Mouse (Mus musculus): ENCODE results near the gene Isg20l2. TPM values are rescaled to one million over a fixed set of nuclear protein-coding genes. Genes with fewer than 3 reads are reported as not detected.
A peak's percentile ranks its signal among the peaks of the same experiment; 100 is the strongest.

The Isg20l2 gene
- polyA plus RNA-seq, 1 experiment from 2014 or later = 20.0 TPM

DNA sequence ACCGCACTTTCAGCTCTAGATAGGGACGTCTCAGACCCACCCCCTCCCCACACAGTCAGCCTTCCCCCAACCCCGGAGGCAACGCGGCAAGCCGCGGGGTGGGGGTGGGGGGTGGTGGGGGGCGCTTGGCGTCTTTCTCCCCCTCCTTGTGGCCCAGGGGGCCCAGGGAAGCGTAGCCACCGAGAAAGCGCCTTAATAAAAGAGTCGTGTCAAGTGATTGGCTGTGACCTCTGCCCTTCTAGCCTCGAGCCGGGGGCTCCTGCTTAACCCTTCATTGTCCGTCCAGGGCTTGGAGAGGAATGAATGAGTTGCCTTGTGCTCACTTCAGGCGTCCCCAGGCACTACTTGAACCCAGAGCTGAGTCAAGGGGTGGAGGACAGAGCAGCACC is 17.7 kb downstream of the Isg20l2 start:
- no peak overlapping the region for H3K27ac ChIP-seq (ENCODE audit: low read depth, low read length)
- H3K9ac ChIP-seq (ENCODE audit: low read length) = peak overlapping the region; percentile 56
- no peaks in the 10 kb centered on the region for H3K9me3 ChIP-seq (replicated peaks; ENCODE audit: control insufficient read depth, low read length)
- H3K4me2 ChIP-seq (ENCODE audit: low read length) = peak overlapping the region; percentile 70
- WGBS = 0% methylated on average over 17 of the region's 17 CpGs
- H3K4me1 ChIP-seq (ENCODE audit: control insufficient read depth, insufficient read depth, low read length) = peaks cover 45% of the 10 kb centered on the region
- DNase-seq (ENCODE audit: low spot score) = peak; percentile 49
- H3K36me3 ChIP-seq (ENCODE audit: control insufficient read depth, insufficient read depth, low read length) = peaks cover 13% of the 10 kb centered on the region; the same call in 1 of the 2 replicates
- 0 out of 2 replicates have a peak, but pooled peaks cover 3% of the 10 kb centered on the region for H3K27me3 ChIP-seq (replicated peaks; ENCODE audit: control insufficient read depth, insufficient read depth, low read length)
- ATAC-seq = 0 out of 2 replicates have a peak, but pooled peaks have one; percentile 18
- H3K4me3 ChIP-seq (ENCODE audit: low read depth, low read length) = peak overlapping the region; percentile 27

DNA sequence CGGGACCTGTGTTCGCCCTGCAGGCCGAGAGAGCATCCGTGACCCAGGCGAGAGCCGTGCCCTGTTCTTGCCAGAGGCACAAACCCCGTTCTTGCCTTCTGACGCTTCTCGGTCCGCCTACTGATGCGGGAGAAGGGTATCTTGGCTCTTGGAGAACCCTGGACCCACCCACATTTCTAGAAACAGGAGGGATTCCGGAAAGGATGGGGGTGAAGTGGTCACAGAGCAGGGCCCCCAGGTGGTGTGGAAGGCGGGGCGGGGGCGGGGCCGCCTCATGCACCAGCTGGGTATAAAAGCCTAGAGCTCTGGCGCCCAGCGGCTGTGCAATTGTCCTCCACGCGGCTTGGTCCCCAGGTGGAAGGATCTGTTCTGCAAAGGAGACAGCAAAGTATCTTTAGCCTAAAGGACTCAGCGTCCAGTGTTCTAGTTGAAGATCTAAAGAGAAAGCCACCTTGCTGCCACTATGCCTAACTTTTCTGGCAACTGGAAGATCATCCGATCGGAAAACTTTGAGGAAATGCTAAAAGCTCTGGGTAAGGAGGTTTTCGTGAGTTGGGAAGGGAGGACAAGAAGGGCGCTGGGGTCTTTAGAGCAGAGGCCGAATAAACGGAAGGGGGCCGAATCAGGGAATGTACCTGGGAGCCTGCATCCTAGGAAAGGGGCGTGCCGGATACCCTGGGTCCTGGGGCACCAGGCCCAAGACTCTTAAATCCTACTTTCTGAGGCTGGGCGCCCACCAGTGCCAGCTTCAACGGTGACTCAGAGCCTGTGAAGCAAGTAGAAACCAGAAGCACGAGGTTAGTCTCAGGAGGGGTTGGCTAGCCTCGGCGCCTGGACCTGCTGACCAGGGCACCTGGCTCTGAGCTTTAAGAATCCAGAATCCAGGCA is 18.5 kb downstream of the Isg20l2 start, which contains the start of gene Crabp2:
TSS of gene Crabp2 (plus strand) at position 289 of the 888 bp plus-strand sequence.
- WGBS = 2% methylated on average over 35 of the region's 35 CpGs
- Histone ChIP-seq H3K4me2 (ENCODE audit: low read length) (peak within 1 kb of the TSS; percentile 70), H3K9ac (ENCODE audit: low read length) (peak within 1 kb of the TSS; percentile 56), H3K27me3 (replicated peaks; ENCODE audit: control insufficient read depth, insufficient read depth, low read length) (0 out of 2 replicates have a peak, but pooled peaks cover 3% of the 10 kb centered on the region), H3K4me1 (ENCODE audit: control insufficient read depth, insufficient read depth, low read length) (peaks cover 48% of the 10 kb centered on the region), H3K9me3 (replicated peaks; ENCODE audit: control insufficient read depth, low read length) (no peaks in the 10 kb centered on the region), H3K4me3 (ENCODE audit: low read depth, low read length) (peak within 1 kb of the TSS; percentile 27), H3K27ac (ENCODE audit: low read depth, low read length) (0 out of 2 replicates have a peak within 1 kb of the TSS, but pooled peaks have one; percentile 7), H3K36me3 (ENCODE audit: control insufficient read depth, insufficient read depth, low read length) (peaks cover 5% of the 10 kb centered on the region; the same call in 1 of the 2 replicates)
- ATAC-seq = no peak
- DNase-seq (ENCODE audit: low spot score) = no peak

DNA sequence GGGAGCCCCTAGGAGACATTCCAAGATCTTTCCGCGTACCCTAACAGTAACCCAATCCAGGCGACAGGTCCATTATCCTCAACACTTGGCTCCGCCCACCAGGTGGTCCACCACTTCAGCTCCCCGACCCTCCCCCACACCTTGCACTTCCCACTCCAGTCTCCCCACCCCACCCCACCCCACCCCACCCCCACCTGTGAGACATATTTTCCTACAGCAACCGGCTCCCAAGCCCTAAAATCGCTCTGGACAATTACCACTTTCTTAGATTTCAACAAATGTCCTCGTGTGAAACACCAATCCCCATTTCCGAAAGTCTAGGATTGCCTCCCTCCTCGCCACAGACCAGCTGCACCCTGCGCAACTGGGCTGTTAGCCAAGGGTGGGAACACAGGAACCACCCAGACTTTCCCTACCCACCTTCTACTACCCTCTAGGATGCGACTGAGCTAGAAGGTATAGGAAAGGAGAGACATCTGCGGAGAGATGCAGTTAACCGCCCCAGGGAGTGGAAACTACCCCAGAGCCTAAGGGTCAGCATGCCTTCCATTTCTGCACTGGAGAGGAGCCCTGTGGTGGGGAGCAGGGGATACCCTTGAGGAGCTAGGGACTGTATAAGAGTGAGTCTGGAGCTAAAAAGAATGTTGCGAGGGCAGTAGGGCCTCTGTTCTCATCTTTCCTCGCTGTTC is 19.3 kb downstream of the Isg20l2 start:
- ATAC-seq (no peak), DNase-seq (ENCODE audit: low spot score) (peak; percentile 35)
- H3K27ac ChIP-seq (ENCODE audit: low read depth, low read length) = no peak overlapping the region
- 8% methylated on average over 16 of the region's 16 CpGs for WGBS
- H3K27me3 ChIP-seq (replicated peaks; ENCODE audit: control insufficient read depth, insufficient read depth, low read length) = 0 out of 2 replicates have a peak, but pooled peaks cover 3% of the 10 kb centered on the region
- H3K4me1 ChIP-seq (ENCODE audit: control insufficient read depth, insufficient read depth, low read length) = peaks cover 48% of the 10 kb centered on the region
- H3K4me3 ChIP-seq (ENCODE audit: low read depth, low read length) = 0 out of 2 replicates have a peak overlapping the region, but pooled peaks have one; percentile 27
- H3K9me3 ChIP-seq (replicated peaks; ENCODE audit: control insufficient read depth, low read length) = no peaks in the 10 kb centered on the region
- H3K36me3 ChIP-seq (ENCODE audit: control insufficient read depth, insufficient read depth, low read length) = no peaks in the 10 kb centered on the region
- H3K9ac ChIP-seq (ENCODE audit: low read length) = no peak overlapping the region
- peak overlapping the region; percentile 70 for H3K4me2 ChIP-seq (ENCODE audit: low read length)

DNA sequence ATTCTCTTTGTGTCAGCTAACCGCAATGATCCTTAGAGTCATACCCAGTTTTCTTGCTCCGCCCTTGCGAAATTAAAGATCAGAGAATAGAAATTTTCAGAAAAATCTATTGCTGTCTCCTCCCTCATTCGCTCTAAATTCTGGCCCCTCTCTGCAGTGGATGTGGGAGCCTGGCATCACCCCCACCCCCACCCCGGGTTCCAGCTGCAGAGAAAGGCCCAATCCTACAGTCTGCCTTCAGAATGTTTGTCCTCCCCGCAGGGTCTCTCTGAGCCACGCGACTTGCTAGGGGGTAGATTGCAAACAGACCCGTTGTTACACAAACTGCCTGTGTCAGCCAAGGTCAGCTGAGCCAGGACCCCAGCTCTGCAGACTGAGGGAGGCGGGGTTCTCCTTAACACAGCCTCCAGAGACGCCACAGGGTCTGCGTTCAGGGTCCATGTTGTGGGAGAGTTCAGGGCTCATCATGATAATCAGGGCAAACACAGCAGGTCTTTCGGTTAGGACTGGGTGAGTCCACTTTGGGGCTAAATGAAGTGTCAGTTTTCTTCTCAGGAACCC is 19.9 kb downstream of the Isg20l2 start:
- Histone ChIP-seq H3K9ac (ENCODE audit: low read length) (peak overlapping the region; percentile 30; the same call in 1 of the 2 replicates), H3K4me3 (ENCODE audit: low read depth, low read length) (no peak overlapping the region), H3K27ac (ENCODE audit: low read depth, low read length) (no peak overlapping the region), H3K4me1 (ENCODE audit: control insufficient read depth, insufficient read depth, low read length) (peaks cover 45% of the 10 kb centered on the region), H3K4me2 (ENCODE audit: low read length) (peak overlapping the region; percentile 70; the same call in 1 of the 2 replicates), H3K27me3 (replicated peaks; ENCODE audit: control insufficient read depth, insufficient read depth, low read length) (0 out of 2 replicates have a peak, but pooled peaks cover 3% of the 10 kb centered on the region), H3K9me3 (replicated peaks; ENCODE audit: control insufficient read depth, low read length) (no peaks in the 10 kb centered on the region), H3K36me3 (ENCODE audit: control insufficient read depth, insufficient read depth, low read length) (no peaks in the 10 kb centered on the region)
- no peak for ATAC-seq
- no peak for DNase-seq (ENCODE audit: low spot score)
- WGBS = 8% methylated on average over 13 of the region's 13 CpGs

DNA sequence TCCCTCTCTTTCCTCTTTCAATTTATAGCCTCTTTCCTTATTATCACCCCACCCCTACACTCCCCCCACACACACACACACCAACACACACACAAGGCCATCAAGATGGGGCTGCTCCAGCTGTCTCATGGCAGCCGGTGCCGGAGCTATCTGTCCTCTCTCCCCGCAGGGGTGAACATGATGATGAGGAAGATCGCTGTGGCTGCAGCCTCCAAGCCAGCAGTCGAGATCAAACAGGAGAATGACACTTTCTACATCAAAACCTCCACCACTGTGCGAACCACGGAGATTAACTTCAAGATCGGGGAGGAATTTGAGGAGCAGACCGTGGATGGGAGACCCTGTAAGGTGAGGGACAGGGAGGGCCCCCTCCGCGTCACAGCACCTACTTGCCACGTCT is 21.8 kb downstream of the Isg20l2 start:
- 0 out of 2 replicates have a peak, but pooled peaks cover 3% of the 10 kb centered on the region for H3K27me3 ChIP-seq (replicated peaks; ENCODE audit: control insufficient read depth, insufficient read depth, low read length)
- H3K9me3 ChIP-seq (replicated peaks; ENCODE audit: control insufficient read depth, low read length) = no peaks in the 10 kb centered on the region
- H3K27ac ChIP-seq (ENCODE audit: low read depth, low read length) = no peak overlapping the region
- H3K4me3 ChIP-seq (ENCODE audit: low read depth, low read length) = no peak overlapping the region
- 25% methylated on average over 12 of the region's 12 CpGs for WGBS
- H3K4me2 ChIP-seq (ENCODE audit: low read length) = peak overlapping the region; percentile 17; the same call in 1 of the 2 replicates
- ATAC-seq = no peak
- H3K9ac ChIP-seq (ENCODE audit: low read length) = 0 out of 2 replicates have a peak overlapping the region, but pooled peaks have one; percentile 29
- peaks cover 36% of the 10 kb centered on the region for H3K4me1 ChIP-seq (ENCODE audit: control insufficient read depth, insufficient read depth, low read length)
- no peaks in the 10 kb centered on the region for H3K36me3 ChIP-seq (ENCODE audit: control insufficient read depth, insufficient read depth, low read length)
- DNase-seq (ENCODE audit: low spot score) = no peak

DNA sequence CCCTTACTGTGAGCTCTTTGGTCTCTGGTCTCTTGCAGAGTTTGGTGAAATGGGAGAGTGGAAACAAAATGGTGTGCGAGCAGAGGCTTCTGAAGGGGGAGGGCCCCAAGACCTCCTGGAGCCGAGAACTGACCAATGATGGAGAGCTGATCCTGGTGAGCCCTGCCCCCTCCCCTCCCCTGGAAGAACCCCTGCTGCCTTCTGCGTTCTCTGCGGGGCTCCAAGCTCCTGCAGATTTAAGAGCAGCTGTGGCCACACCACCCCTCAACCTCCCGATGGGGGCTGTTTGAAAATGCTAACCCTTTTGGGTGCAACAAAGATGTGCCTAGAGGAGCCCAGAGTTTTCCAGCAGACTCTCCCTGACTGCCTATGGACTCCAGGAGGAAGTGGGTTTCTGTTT is 22.3 kb downstream of the Isg20l2 start:
- peak; percentile 47 for ATAC-seq
- Histone ChIP-seq H3K9ac (ENCODE audit: low read length) (0 out of 2 replicates have a peak overlapping the region, but pooled peaks have one; percentile 29), H3K36me3 (ENCODE audit: control insufficient read depth, insufficient read depth, low read length) (no peaks in the 10 kb centered on the region), H3K27ac (ENCODE audit: low read depth, low read length) (no peak overlapping the region; the same call in 1 of the 2 replicates), H3K4me1 (ENCODE audit: control insufficient read depth, insufficient read depth, low read length) (peaks cover 31% of the 10 kb centered on the region), H3K27me3 (replicated peaks; ENCODE audit: control insufficient read depth, insufficient read depth, low read length) (0 out of 2 replicates have a peak, but pooled peaks cover under 1% of the 10 kb centered on the region), H3K4me3 (ENCODE audit: low read depth, low read length) (no peak overlapping the region), H3K9me3 (replicated peaks; ENCODE audit: control insufficient read depth, low read length) (no peaks in the 10 kb centered on the region), H3K4me2 (ENCODE audit: low read length) (peak overlapping the region; percentile 17)
- WGBS = 5% methylated on average over 5 of the region's 5 CpGs
- DNase-seq (ENCODE audit: low spot score) = peak; percentile 41

DNA sequence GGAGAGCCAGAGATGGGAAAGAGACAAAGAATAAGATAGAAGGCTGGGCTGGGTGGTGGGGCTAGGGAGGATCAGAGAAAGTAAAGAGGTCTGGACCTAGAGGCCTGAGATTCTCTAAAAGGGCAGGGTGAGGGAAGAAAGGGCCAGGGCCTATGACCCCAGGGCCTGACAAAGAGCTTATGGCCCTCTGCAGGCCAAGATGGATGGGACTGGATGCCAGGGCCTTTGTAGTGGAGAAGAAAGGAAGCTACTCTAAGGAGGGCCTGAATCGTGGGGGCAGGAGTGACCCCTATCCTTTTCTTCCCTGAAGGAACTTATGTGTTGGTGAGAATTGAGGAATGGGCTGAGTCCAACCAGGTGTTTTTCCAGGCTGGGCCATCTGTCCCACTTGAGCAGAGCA is 27.9 kb downstream of the Isg20l2 start:
- H3K9ac ChIP-seq (ENCODE audit: low read length) = no peak overlapping the region
- H3K36me3 ChIP-seq (ENCODE audit: control insufficient read depth, insufficient read depth, low read length) = no peaks in the 10 kb centered on the region
- no peaks in the 10 kb centered on the region for H3K9me3 ChIP-seq (replicated peaks; ENCODE audit: control insufficient read depth, low read length)
- DNase-seq (ENCODE audit: low spot score) = no peak
- H3K4me2 ChIP-seq (ENCODE audit: low read length) = no peak overlapping the region
- no peaks in the 10 kb centered on the region for H3K27me3 ChIP-seq (replicated peaks; ENCODE audit: control insufficient read depth, insufficient read depth, low read length)
- no peak overlapping the region for H3K4me3 ChIP-seq (ENCODE audit: low read depth, low read length)
- 8% methylated on average over 1 of the region's 1 CpGs for WGBS
- H3K27ac ChIP-seq (ENCODE audit: low read depth, low read length) = no peak overlapping the region
- no peak for ATAC-seq
- peaks cover 12% of the 10 kb centered on the region; the same call in 1 of the 2 replicates for H3K4me1 ChIP-seq (ENCODE audit: control insufficient read depth, insufficient read depth, low read length)

DNA sequence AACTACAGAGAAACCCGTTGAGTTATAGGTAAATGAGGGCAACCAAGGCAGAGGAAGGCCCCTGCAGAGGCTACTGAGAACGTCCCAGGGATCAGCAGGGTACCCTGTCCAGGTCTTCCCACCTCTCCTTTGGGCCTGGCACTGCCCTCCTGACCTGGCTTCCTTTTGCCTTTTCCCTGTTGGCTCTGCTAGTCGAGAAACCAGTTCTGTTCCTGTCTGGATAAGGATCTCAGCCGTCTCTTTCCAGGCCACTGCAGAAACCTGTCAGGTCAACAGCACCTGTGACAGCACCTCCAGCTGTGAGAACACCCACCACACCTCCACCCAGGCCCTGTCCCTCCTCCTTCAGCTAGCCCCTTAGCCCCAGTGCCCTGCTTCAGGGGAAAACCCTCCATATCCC is 28.4 kb downstream of the Isg20l2 start:
- Histone ChIP-seq H3K27me3 (replicated peaks; ENCODE audit: control insufficient read depth, insufficient read depth, low read length) (no peaks in the 10 kb centered on the region), H3K9me3 (replicated peaks; ENCODE audit: control insufficient read depth, low read length) (no peaks in the 10 kb centered on the region), H3K9ac (ENCODE audit: low read length) (no peak overlapping the region), H3K4me2 (ENCODE audit: low read length) (no peak overlapping the region), H3K4me1 (ENCODE audit: control insufficient read depth, insufficient read depth, low read length) (peaks cover 11% of the 10 kb centered on the region; the same call in 1 of the 2 replicates), H3K36me3 (ENCODE audit: control insufficient read depth, insufficient read depth, low read length) (no peaks in the 10 kb centered on the region), H3K4me3 (ENCODE audit: low read depth, low read length) (no peak overlapping the region), H3K27ac (ENCODE audit: low read depth, low read length) (no peak overlapping the region)
- 40% methylated on average over 4 of the region's 4 CpGs for WGBS
- no peak for ATAC-seq
- no peak for DNase-seq (ENCODE audit: low spot score)

Measured in forebrain, embryonic 14.5 days (tissue).